Mouse (Mus musculus) left cerebral cortex, adult 2 months (tissue): ENCODE measurements at regions not wholly inside any gene's neighbourhood (a gene's known extent, or its start where the extent isn't known, plus 50 kb on each side); places are given as distances from the start of the nearest gene placed in this dataset.

Experiments
- DNase-seq, 2 experiments: peaks; one replicate each; pipeline ENCODE4 v3.0.0; 2021 to 2022; ENCODE audit warnings: low spot score in 2 of 2, mixed read lengths in 1 of 2; ENCODE audit errors: extremely low spot score in 1 of 2
- H3K27ac ChIP-seq: fragments of 200-600 bp; 2 replicates; pipeline ENCODE4 v1.8.1; 2022
- H3K4me3 ChIP-seq: fragments of 200-600 bp; 2 replicates; pipeline ENCODE4 v1.8.1; 2022
- CTCF ChIP-seq: fragments of 200-600 bp; IDR thresholded peaks from 2 replicates; pipeline ENCODE4 v1.8.1; 2022; ENCODE audit warnings: antibody characterized with exemption, mild to moderate bottlenecking, moderate library complexity
- intact Hi-C: fragments of 180-260 bp; cut with DNase I; formaldehyde crosslinking; loops from one replicate; pipeline ENCODE4 v1.15.1; 2025

- no peak for DNase-seq
- intact Hi-C loops: no loop called here
- TF ChIP-seq CTCF: no peak
- Histone ChIP-seq H3K27ac (no peak overlapping the region), H3K4me3 (no peak overlapping the region)
These were observed 244.3 kb upstream of the Thbs1 start for GRCm38 (mm10) chr2:117867409-117867808.

DNA sequence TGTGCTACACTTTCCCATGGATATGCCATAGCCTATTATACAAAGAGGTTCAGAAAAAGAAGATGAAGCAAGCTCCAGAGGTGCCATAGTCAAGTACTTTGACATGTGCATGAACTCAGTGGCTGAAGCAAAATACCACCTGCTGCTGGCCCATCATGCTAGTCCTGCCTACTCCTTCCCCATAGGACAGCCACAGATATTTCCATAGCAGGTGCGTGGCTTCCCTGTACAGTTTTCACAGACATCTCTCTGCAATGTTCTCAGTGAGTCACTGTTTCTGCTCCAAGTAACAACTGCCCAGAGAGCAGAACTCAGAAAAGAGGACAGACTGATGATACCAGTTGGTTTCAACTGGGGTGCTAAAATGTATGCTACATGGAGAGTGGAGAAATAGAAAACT, 242.8 kb upstream of the Thbs1 start:
- intact Hi-C loops: no loop called here
- Histone ChIP-seq H3K4me3 (no peak overlapping the region), H3K27ac (no peak overlapping the region)
- TF ChIP-seq CTCF: no peak
- no peak for DNase-seq

DNA sequence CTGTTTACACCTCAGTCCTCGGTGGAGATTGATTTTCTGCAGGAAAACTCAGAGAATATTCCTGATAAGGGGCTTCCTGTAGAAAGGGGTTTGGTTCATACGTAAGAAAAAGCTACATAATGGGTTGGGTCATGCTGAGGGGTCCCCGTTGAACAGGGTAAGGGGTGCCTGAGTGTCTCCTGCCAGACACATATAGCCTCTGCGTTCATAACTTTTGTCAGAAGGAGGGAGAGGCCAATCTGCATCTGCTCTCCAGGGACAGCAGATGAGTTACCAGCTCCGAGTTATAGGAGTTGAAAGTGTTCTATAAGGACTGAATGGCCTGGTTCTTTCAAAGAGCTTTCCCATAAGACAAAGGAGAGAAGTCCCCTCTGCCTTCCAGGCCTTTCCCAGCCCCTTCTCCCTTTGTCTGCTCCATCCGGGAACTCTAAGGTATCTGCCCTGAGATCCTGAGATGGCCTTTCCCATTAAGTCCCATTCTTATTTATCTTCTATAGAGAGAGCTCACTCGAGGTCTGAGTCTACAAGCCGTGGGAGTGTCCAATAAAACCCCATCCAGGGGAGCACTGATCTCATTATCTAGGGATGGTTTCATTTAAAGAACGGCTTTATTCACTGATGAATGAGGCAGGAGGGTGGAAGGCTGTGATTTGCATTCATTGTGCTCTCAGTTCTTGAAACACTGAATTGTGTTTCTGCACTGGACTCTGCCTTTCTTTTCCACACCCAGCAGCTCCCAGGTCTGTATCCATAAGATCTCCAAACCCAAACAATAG, 240.0 kb upstream of the Thbs1 start:
- intact Hi-C loops: no loop called here
- Histone ChIP-seq H3K27ac (no peak overlapping the region), H3K4me3 (no peak overlapping the region)
- TF ChIP-seq CTCF: no peak
- DNase-seq: no peak

DNA sequence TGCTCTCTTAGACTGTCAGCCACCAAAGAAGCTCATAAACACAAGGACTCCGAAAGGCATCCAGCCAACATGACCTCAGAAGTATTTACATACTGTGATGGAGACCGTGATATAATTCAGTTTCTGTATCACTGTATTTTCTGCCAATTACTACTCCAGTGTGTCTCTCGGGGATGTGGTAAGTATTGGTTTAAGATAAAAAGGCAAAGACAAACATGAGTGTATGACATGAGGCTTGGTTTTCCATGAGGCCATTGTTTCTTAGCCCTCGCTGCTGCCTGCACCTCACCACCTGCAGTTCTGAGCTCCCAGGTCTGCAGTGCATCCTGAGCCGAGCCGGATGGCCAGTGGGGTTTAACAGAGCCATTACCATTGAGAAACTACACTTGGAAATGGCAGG, 233.9 kb upstream of the Thbs1 start:
- TF ChIP-seq CTCF: no peak
- intact Hi-C loops: no loop called here
- Histone ChIP-seq H3K27ac (no peak overlapping the region), H3K4me3 (no peak overlapping the region)
- no peak for DNase-seq

DNA sequence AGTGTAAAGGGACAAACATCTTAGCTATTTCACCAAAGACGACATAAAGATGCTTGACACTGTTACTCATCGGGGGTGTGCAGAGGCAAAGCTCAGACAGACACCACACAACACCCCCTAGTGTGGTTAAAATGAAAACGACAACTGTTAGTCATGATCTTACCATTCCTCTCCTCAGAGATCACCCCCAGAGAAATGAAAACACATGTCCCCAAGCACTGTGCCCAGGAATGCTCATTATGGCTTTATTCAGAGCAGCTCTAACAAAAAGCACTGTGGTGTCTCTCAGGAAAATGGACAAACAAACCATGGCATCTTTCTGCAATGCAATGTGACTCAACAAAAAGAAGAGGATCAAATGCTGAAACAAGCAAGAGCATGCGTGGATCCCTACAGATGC, 229.5 kb upstream of the Thbs1 start:
- no peak overlapping the region for H3K4me3 ChIP-seq
- H3K27ac ChIP-seq: no peak overlapping the region
- TF ChIP-seq CTCF: no peak
- DNase-seq: no peak
- intact Hi-C loops: no loop called here

DNA sequence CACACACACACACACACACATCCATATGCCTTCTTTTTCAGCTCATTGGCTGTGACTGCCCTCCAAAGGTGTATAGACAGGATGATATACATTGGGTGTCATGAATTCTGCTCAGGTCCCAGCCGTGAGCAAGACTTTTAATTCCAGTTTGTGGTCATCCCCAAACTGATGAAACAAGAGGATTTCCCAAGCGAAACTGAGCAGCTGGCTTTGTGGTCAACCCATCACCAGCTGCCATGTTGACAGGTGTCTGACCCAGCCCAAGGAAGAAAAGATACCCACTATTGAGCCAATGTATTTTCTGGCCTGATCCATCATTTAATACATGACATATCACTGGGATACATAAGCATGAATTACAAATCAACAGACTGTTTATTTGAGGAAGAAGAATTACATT, 228.8 kb upstream of the Thbs1 start:
- DNase-seq: no peak
- H3K4me3 ChIP-seq: no peak overlapping the region
- no peak for TF ChIP-seq CTCF
- H3K27ac ChIP-seq: no peak overlapping the region
- intact Hi-C loops: no loop called here

GRCm38 (mm10) chr2:117886516-117886915, 225.2 kb upstream of the Thbs1 start:
- TF ChIP-seq CTCF: no peak
- intact Hi-C loops: no loop called here
- no peak overlapping the region for H3K4me3 ChIP-seq
- H3K27ac ChIP-seq: no peak overlapping the region
- DNase-seq: no peak

DNA sequence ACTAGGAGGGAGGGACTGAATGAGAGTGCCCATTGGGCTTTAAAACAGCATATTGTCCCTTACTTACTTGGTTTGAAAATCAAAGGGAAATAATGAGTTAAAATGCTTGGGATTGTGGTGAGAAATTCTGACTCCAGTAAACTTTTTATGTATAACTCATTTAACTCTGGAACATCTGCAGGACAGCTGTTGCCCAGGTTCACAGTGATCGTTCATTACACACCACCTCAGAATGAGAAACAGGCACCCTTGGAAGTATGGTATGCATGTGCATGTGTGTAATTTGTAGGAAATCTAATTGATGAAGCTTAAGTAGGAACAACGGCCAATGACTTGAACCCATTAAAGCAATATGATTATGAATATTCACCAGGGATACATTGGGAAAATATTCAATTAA, 210.4 kb upstream of the Thbs1 start:
- H3K4me3 ChIP-seq: no peak overlapping the region
- no peak for DNase-seq
- intact Hi-C loops: no loop called here
- TF ChIP-seq CTCF: no peak
- H3K27ac ChIP-seq: no peak overlapping the region

- TF ChIP-seq CTCF: no peak
- Histone ChIP-seq H3K27ac (no peak overlapping the region), H3K4me3 (no peak overlapping the region)
- intact Hi-C loops: no loop called here
- no peak for DNase-seq
These were observed 208.8 kb upstream of the Thbs1 start for GRCm38 (mm10) chr2:117902837-117903236.

- no peak for TF ChIP-seq CTCF
- intact Hi-C loops: no loop called here
- no peak overlapping the region for H3K4me3 ChIP-seq
- H3K27ac ChIP-seq: no peak overlapping the region
- no peak for DNase-seq
These were observed 208.0 kb upstream of the Thbs1 start for GRCm38 (mm10) chr2:117903705-117904104.

- TF ChIP-seq CTCF: no peak
- Histone ChIP-seq H3K4me3 (no peak overlapping the region), H3K27ac (no peak overlapping the region)
- DNase-seq: no peak
- intact Hi-C loops: no loop called here
These were observed 205.2 kb upstream of the Thbs1 start for GRCm38 (mm10) chr2:117906509-117906908.

- no peak for DNase-seq
- TF ChIP-seq CTCF: no peak
- intact Hi-C loops: no loop called here
- Histone ChIP-seq H3K4me3 (no peak overlapping the region), H3K27ac (no peak overlapping the region)
These were observed 200.9 kb upstream of the Thbs1 start for GRCm38 (mm10) chr2:117910781-117911180.

GRCm38 (mm10) chr2:117912722-117913121, 199.0 kb upstream of the Thbs1 start:
- intact Hi-C loops: no loop called here
- H3K27ac ChIP-seq: no peak overlapping the region
- no peak for TF ChIP-seq CTCF
- no peak for DNase-seq
- no peak overlapping the region for H3K4me3 ChIP-seq
